Mouse (Mus musculus): ENCODE measurements around the gene Trim66.

Trim66 gene

GRCm38 (mm10) chr7:109508034-109508433 lies at the start of gene Trim66:
Gene Trim66, minus strand, starts transcription at chr7:109508134.
- in situ Hi-C loops (cut with MboI, MseI) = no loop called here

- in situ Hi-C loops (cut with MboI, MseI) = no loop called here
Measured at GRCm38 (mm10) chr7:109546726-109547125, 38.8 kb upstream of the Trim66 start.

GRCm38 (mm10) chr7:109546186-109546585 lies 38.3 kb upstream of the Trim66 start:
- in situ Hi-C loops (cut with MboI, MseI) = no loop called here

GRCm38 (mm10) chr7:109545255-109545993 lies 37.5 kb upstream of the Trim66 start:
- in situ Hi-C loops (cut with MboI, MseI) = no loop called here

- in situ Hi-C loops (cut with MboI, MseI) = no loop called here
Measured at GRCm38 (mm10) chr7:109544792-109545191, 36.9 kb upstream of the Trim66 start.

- in situ Hi-C loops (cut with MboI, MseI) = no loop called here
Measured at GRCm38 (mm10) chr7:109542364-109542628, 34.4 kb upstream of the Trim66 start.

- in situ Hi-C loops (cut with MboI, MseI) = no loop called here
Measured at GRCm38 (mm10) chr7:109541609-109542363, 33.9 kb upstream of the Trim66 start.

- in situ Hi-C loops (cut with MboI, MseI) = no loop called here
Measured at GRCm38 (mm10) chr7:109540902-109541301, 33.0 kb upstream of the Trim66 start.

- in situ Hi-C loops (cut with MboI, MseI) = no loop called here
Measured at GRCm38 (mm10) chr7:109536451-109536946, 28.6 kb upstream of the Trim66 start.

- in situ Hi-C loops (cut with MboI, MseI) = no loop called here
Measured at GRCm38 (mm10) chr7:109534921-109535320, 27.0 kb upstream of the Trim66 start.

GRCm38 (mm10) chr7:109533888-109534287 lies 26.0 kb upstream of the Trim66 start:
- in situ Hi-C loops (cut with MboI, MseI) = no loop called here

- in situ Hi-C loops (cut with MboI, MseI) = no loop called here
Measured at GRCm38 (mm10) chr7:109533129-109533528, 25.2 kb upstream of the Trim66 start.

GRCm38 (mm10) chr7:109532691-109533090 lies 24.8 kb upstream of the Trim66 start:
- in situ Hi-C loops (cut with MboI, MseI) = no loop called here

- in situ Hi-C loops (cut with MboI, MseI) = no loop called here
Measured at GRCm38 (mm10) chr7:109531501-109531900, 23.6 kb upstream of the Trim66 start.

- in situ Hi-C loops (cut with MboI, MseI) = no loop called here
Measured at GRCm38 (mm10) chr7:109529741-109530140, 21.8 kb upstream of the Trim66 start.

GRCm38 (mm10) chr7:109528356-109528755 lies 20.4 kb upstream of the Trim66 start:
- in situ Hi-C loops (cut with MboI, MseI) = no loop called here

GRCm38 (mm10) chr7:109527536-109527935 lies 19.6 kb upstream of the Trim66 start:
- in situ Hi-C loops (cut with MboI, MseI) = no loop called here

GRCm38 (mm10) chr7:109525740-109526663 lies 18.1 kb upstream of the Trim66 start:
- in situ Hi-C loops (cut with MboI, MseI) = no loop called here

GRCm38 (mm10) chr7:109524763-109525162 lies 16.8 kb upstream of the Trim66 start:
- in situ Hi-C loops (cut with MboI, MseI) = no loop called here

GRCm38 (mm10) chr7:109524442-109524744 lies 16.5 kb upstream of the Trim66 start:
- in situ Hi-C loops (cut with MboI, MseI) = no loop called here

GRCm38 (mm10) chr7:109523741-109524441 lies 16.0 kb upstream of the Trim66 start:
- in situ Hi-C loops (cut with MboI, MseI) = no loop called here

- in situ Hi-C loops (cut with MboI, MseI) = no loop called here
Measured at GRCm38 (mm10) chr7:109523304-109523703, 15.4 kb upstream of the Trim66 start.
